Mouse (Mus musculus) cortical plate, adult 2 months (tissue): ENCODE measurements around the gene Hbs1l.

Experiments
- CTCF ChIP-seq: fragments of 200-500 bp; IDR thresholded peaks from 2 replicates; pipeline ENCODE4 v1.5.1; 2011; ENCODE audit warnings: mild to moderate bottlenecking, control low read depth, low read length; ENCODE audit not compliant: insufficient read depth; ENCODE audit errors: extremely low read depth
- POLR2A ChIP-seq: fragments of 200-500 bp; IDR thresholded peaks from 2 replicates; pipeline ENCODE4 v1.6.1; 2011; ENCODE audit warnings: mild to moderate bottlenecking, low read length, control low read depth; ENCODE audit not compliant: insufficient read depth; ENCODE audit errors: extremely low read depth

- TF ChIP-seq POLR2A = no peak
- TF ChIP-seq CTCF = no peak
Observed at GRCm38 (mm10) chr10:21304672-21305632, 9.2 kb downstream of the Hbs1l start.
